Mouse (Mus musculus): Measurements from ENCODE around the gene Acot3. TPM values are rescaled to one million over a fixed set of nuclear protein-coding genes. Genes with fewer than 3 reads are reported as not detected.
A peak's percentile ranks its signal among the peaks of the same experiment; 100 is the strongest.
"Not testable (repeated sequence)": the region's sequence is repeated elsewhere in the genome, so short reads cannot be mapped to it uniquely, and the experiment has no call there.

The Acot3 gene
- polyA plus RNA-seq, 1 experiment from 2014 or later, result 0.11 TPM

- not testable (repeated sequence) for H3K27ac ChIP-seq (ENCODE audit: low read length)
- 16% methylated on average over 7 of the region's 7 CpGs for WGBS
Observed at GRCm38 (mm10) chr12:84020528-84020927, 31.4 kb upstream of the Acot3 start.

DNA sequence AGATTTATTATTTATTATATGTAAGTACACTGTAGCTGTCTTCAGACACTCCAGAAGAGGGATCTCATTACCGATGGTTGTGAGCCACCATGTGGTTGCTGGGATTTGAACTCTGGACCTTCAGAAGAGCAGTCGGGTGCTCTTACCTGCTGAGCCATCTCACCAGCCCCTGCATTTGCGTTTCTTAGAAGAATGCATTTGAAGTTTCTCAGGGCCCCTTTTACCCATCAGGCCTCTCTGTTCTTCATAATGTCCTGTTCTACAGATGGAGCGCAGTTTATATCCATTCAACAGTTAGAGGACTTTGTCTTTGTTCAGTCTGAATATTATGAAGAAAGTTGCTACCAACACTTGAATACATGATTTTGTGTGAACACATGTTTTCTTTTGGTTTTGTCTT lies 29.7 kb upstream of the Acot3 start:
- not testable (repeated sequence) for ATAC-seq (ENCODE audit: low read depth); H3K9me3 ChIP-seq (ENCODE audit: control insufficient read depth, low read length); H3K9ac ChIP-seq (ENCODE audit: low read length); H3K4me1 ChIP-seq (replicated peaks; ENCODE audit: control insufficient read depth, insufficient read depth, low read length); H3K27me3 ChIP-seq (ENCODE audit: control insufficient read depth, insufficient read depth, low read depth, low read length); H3K4me2 ChIP-seq (ENCODE audit: low read depth, low read length); H3K36me3 ChIP-seq (ENCODE audit: control insufficient read depth, insufficient read depth, low read length); H3K27ac ChIP-seq (ENCODE audit: low read length); H3K4me3 ChIP-seq (ENCODE audit: low read length)
- 81% methylated on average over 4 of the region's 4 CpGs for WGBS

More at GRCm38 (mm10) chr12:84020528-84020927, 31.4 kb upstream of the Acot3 start:
- H3K4me1 ChIP-seq (replicated peaks; ENCODE audit: control insufficient read depth, insufficient read depth, low read length); H3K9me3 ChIP-seq (ENCODE audit: control insufficient read depth, low read length); H3K4me3 ChIP-seq (ENCODE audit: low read length); H3K27me3 ChIP-seq (ENCODE audit: control insufficient read depth, insufficient read depth, low read depth, low read length); H3K9ac ChIP-seq (ENCODE audit: low read length); H3K36me3 ChIP-seq (ENCODE audit: control insufficient read depth, insufficient read depth, low read length): not testable (repeated sequence)
- peak; percentile 86 for ATAC-seq (ENCODE audit: low read depth)
- peak overlapping the region; percentile 18; the same call in 1 of the 2 replicates for H3K4me2 ChIP-seq (ENCODE audit: low read depth, low read length)

- 0 out of 2 replicates have a peak, but pooled peaks have one; percentile 24 for ATAC-seq (ENCODE audit: low read depth)
- no peaks in the 10 kb centered on the region for H3K27me3 ChIP-seq (ENCODE audit: control insufficient read depth, insufficient read depth, low read depth, low read length)
- WGBS, result 76% methylated on average over 9 of the region's 9 CpGs
Observed at GRCm38 (mm10) chr12:84023052-84023745, 28.7 kb upstream of the Acot3 start.

GRCm38 (mm10) chr12:84025888-84026287 lies 26.1 kb upstream of the Acot3 start:
- no peak overlapping the region for H3K4me3 ChIP-seq (ENCODE audit: low read length)
- no peaks in the 10 kb centered on the region for H3K27me3 ChIP-seq (ENCODE audit: control insufficient read depth, insufficient read depth, low read depth, low read length)
- no peak overlapping the region for H3K4me2 ChIP-seq (ENCODE audit: low read depth, low read length)
- no peaks in the 10 kb centered on the region for H3K9me3 ChIP-seq (ENCODE audit: control insufficient read depth, low read length)
- no peak for ATAC-seq (ENCODE audit: low read depth)
- no peaks in the 10 kb centered on the region for H3K36me3 ChIP-seq (ENCODE audit: control insufficient read depth, insufficient read depth, low read length)
- no peak overlapping the region for H3K9ac ChIP-seq (ENCODE audit: low read length)
- WGBS, result 83% methylated on average over 7 of the region's 7 CpGs
- no peaks in the 10 kb centered on the region for H3K4me1 ChIP-seq (replicated peaks; ENCODE audit: control insufficient read depth, insufficient read depth, low read length)
- H3K27ac ChIP-seq (ENCODE audit: low read length), result no peak overlapping the region

More at GRCm38 (mm10) chr12:84023052-84023745, 28.7 kb upstream of the Acot3 start:
- Histone ChIP-seq H3K36me3 (ENCODE audit: control insufficient read depth, insufficient read depth, low read length) (no peaks in the 10 kb centered on the region), H3K27ac (ENCODE audit: low read length) (peak overlapping the region; percentile 30), H3K9ac (ENCODE audit: low read length) (no peak overlapping the region), H3K4me1 (replicated peaks; ENCODE audit: control insufficient read depth, insufficient read depth, low read length) (0 out of 2 replicates have a peak, but pooled peaks cover 2% of the 10 kb centered on the region), H3K4me3 (ENCODE audit: low read length) (no peak overlapping the region), H3K9me3 (ENCODE audit: control insufficient read depth, low read length) (no peaks in the 10 kb centered on the region), H3K4me2 (ENCODE audit: low read depth, low read length) (no peak overlapping the region)

DNA sequence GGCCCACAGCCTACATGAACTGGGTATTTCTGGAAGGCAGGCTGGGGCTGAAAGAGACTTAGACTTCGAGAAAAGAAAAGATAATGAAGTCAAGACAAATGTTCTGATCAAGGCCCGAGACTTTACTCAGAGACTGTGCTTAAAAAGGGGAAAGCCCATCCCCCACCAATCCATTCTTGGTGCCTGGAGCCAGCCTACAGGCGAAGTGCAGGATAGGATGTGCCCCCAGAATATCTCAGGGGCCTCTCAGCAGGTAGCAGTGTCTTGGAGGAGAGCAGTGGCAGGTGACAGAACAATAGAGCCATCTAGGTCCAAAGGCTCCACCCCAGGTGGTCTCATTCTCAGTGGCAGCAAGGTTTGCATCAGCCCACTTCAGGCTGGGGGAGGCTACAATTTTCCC lies 23.6 kb upstream of the Acot3 start:
- not testable (repeated sequence) for H3K36me3 ChIP-seq (ENCODE audit: control insufficient read depth, insufficient read depth, low read length); H3K9me3 ChIP-seq (ENCODE audit: control insufficient read depth, low read length); H3K9ac ChIP-seq (ENCODE audit: low read length); H3K27ac ChIP-seq (ENCODE audit: low read length); H3K4me3 ChIP-seq (ENCODE audit: low read length); ATAC-seq (ENCODE audit: low read depth); H3K27me3 ChIP-seq (ENCODE audit: control insufficient read depth, insufficient read depth, low read depth, low read length); H3K4me2 ChIP-seq (ENCODE audit: low read depth, low read length); H3K4me1 ChIP-seq (replicated peaks; ENCODE audit: control insufficient read depth, insufficient read depth, low read length)
- 76% methylated on average over 3 of the region's 3 CpGs for WGBS

DNA sequence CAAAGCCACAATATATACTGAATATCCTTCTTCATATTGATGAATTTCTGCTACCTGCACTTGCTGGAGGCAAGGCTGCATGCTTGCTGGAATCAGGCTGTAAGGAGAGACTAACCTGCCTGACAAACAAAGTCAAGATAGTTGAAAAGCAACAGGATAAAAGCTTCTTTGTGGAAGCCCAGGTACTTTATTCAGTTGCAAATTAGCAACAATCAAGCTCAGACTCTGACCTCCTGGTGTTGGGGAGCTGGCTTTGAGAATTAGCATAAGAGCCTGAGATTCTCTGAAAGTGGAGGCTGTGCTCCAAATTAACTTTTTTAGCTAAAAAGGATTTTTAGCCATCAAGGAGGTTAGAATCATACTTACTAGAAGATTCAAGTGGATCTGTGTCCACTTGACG lies 22.9 kb upstream of the Acot3 start:
- H3K27me3 ChIP-seq (ENCODE audit: control insufficient read depth, insufficient read depth, low read depth, low read length); H3K9me3 ChIP-seq (ENCODE audit: control insufficient read depth, low read length); H3K36me3 ChIP-seq (ENCODE audit: control insufficient read depth, insufficient read depth, low read length); H3K4me3 ChIP-seq (ENCODE audit: low read length); ATAC-seq (ENCODE audit: low read depth); H3K4me1 ChIP-seq (replicated peaks; ENCODE audit: control insufficient read depth, insufficient read depth, low read length); H3K9ac ChIP-seq (ENCODE audit: low read length); H3K27ac ChIP-seq (ENCODE audit: low read length); H3K4me2 ChIP-seq (ENCODE audit: low read depth, low read length): not testable (repeated sequence)
- 92% methylated on average over 1 of the region's 1 CpGs for WGBS

DNA sequence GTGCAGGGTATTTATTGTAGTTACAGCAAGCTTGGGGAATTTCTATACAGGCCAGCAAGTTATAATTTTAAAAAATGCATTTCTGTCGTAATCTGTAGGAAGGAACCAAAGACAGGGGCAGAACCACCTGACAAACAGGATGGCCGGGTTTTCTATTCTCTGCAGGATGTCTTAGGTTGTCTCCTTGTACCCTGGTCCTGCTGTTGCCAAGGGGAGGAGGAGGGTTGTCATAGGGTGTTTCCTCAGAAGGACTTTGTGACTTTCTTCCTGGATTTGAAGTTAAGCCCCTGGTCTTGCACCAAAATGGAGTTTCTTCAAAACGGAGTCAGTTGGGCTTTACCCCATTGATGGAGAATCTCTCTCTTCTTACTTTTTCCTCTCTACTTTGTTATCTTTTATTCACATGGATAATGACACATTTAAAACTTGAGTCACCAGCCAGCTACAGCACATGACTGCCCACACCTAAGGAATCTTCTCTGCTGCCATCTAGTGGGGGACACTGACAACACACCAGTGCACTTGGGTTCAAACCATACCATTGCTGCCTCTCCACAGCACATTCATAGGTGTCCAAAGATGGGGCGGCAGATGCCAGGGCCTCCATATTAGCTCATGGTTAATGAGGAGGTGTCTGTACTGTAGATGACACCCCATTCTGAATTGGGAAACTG lies 21.1 kb upstream of the Acot3 start:
- Histone ChIP-seq H3K27me3 (ENCODE audit: control insufficient read depth, insufficient read depth, low read depth, low read length) (no peaks in the 10 kb centered on the region), H3K4me1 (replicated peaks; ENCODE audit: control insufficient read depth, insufficient read depth, low read length) (no peaks in the 10 kb centered on the region), H3K27ac (ENCODE audit: low read length) (no peak overlapping the region), H3K9me3 (ENCODE audit: control insufficient read depth, low read length) (no peaks in the 10 kb centered on the region), H3K36me3 (ENCODE audit: control insufficient read depth, insufficient read depth, low read length) (no peaks in the 10 kb centered on the region), H3K4me2 (ENCODE audit: low read depth, low read length) (no peak overlapping the region), H3K4me3 (ENCODE audit: low read length) (no peak overlapping the region), H3K9ac (ENCODE audit: low read length) (no peak overlapping the region)
- whole genome bisulfite sequencing, result 58% methylated on average over 4 of the region's 4 CpGs
- peak; percentile 78 for ATAC-seq (ENCODE audit: low read depth)

- Histone ChIP-seq H3K9me3 (ENCODE audit: control insufficient read depth, low read length) (no peaks in the 10 kb centered on the region), H3K9ac (ENCODE audit: low read length) (no peak overlapping the region), H3K4me1 (replicated peaks; ENCODE audit: control insufficient read depth, insufficient read depth, low read length) (no peaks in the 10 kb centered on the region), H3K4me2 (ENCODE audit: low read depth, low read length) (no peak overlapping the region), H3K27me3 (ENCODE audit: control insufficient read depth, insufficient read depth, low read depth, low read length) (0 out of 2 replicates have a peak, but pooled peaks cover 2% of the 10 kb centered on the region), H3K4me3 (ENCODE audit: low read length) (no peak overlapping the region), H3K27ac (ENCODE audit: low read length) (no peak overlapping the region), H3K36me3 (ENCODE audit: control insufficient read depth, insufficient read depth, low read length) (no peaks in the 10 kb centered on the region)
- WGBS, result 87% methylated on average over 4 of the region's 4 CpGs
- no peak for ATAC-seq (ENCODE audit: low read depth)
Observed at GRCm38 (mm10) chr12:84032854-84033253, 19.1 kb upstream of the Acot3 start.

- ATAC-seq (ENCODE audit: low read depth); H3K4me1 ChIP-seq (replicated peaks; ENCODE audit: control insufficient read depth, insufficient read depth, low read length); H3K36me3 ChIP-seq (ENCODE audit: control insufficient read depth, insufficient read depth, low read length); H3K27me3 ChIP-seq (ENCODE audit: control insufficient read depth, insufficient read depth, low read depth, low read length); H3K9ac ChIP-seq (ENCODE audit: low read length); H3K27ac ChIP-seq (ENCODE audit: low read length); H3K4me2 ChIP-seq (ENCODE audit: low read depth, low read length); H3K9me3 ChIP-seq (ENCODE audit: control insufficient read depth, low read length); H3K4me3 ChIP-seq (ENCODE audit: low read length): not testable (repeated sequence)
- WGBS, result 70% methylated on average over 2 of the region's 2 CpGs
Observed at GRCm38 (mm10) chr12:84033302-84033701, 18.6 kb upstream of the Acot3 start.
